Comparison of ENCODE assay signal across 13 mouse cellular contexts in genomic region chr17:71730655-71731054, GRCm38 (mm10). TPM values are rescaled to one million over a fixed set of nuclear protein-coding genes. Genes with fewer than 3 reads are reported as not detected.
DNase-seq lines count a peak whose midpoint lies in the region; ATAC-seq and TF ChIP-seq lines count a peak whose summit lies in the region.
"Had no signal": no experiment of that assay in that cellular context is flagged by ENCODE, and none has a peak within 500 bp of the region (broad histone marks: within the 10 kb centered on the region; RNA-seq: fewer than 3 reads in every experiment).

No protein-coding gene starts in this region.

- no peak overlapping the region for H3K4me3 ChIP-seq in kidney, embryonic 14.5 days (ENCODE audit: low read length)
- no peak overlapping the region for H3K4me3 ChIP-seq in heart, embryonic 13.5 days
- no peak overlapping the region for H3K4me3 ChIP-seq in lung, postnatal 0 days (ENCODE audit: low read depth, low read length)
- H3K4me3 ChIP-seq: forebrain, embryonic 10.5 days; hindbrain, embryonic 15.5 days; limb, embryonic 13.5 days had no signal

- no peaks in the 10 kb centered on the region for H3K36me3 ChIP-seq in kidney, embryonic 14.5 days (ENCODE audit: control insufficient read depth, insufficient read depth, low read length)
- H3K36me3 ChIP-seq in heart, embryonic 13.5 days: no peaks in the 10 kb centered on the region
- H3K36me3 ChIP-seq in lung, postnatal 0 days (ENCODE audit: insufficient read depth, low read length): no peaks in the 10 kb centered on the region
- H3K36me3 ChIP-seq: forebrain, embryonic 10.5 days; hindbrain, embryonic 15.5 days; limb, embryonic 13.5 days had no signal

- H3K4me1 ChIP-seq in kidney, embryonic 14.5 days (ENCODE audit: control insufficient read depth, insufficient read depth, low read length): no peaks in the 10 kb centered on the region
- H3K4me1 ChIP-seq in heart, embryonic 13.5 days: peaks cover 12% of the 10 kb centered on the region
- no peaks in the 10 kb centered on the region for H3K4me1 ChIP-seq in lung, postnatal 0 days (ENCODE audit: insufficient read depth, low read depth, low read length)
- H3K4me1 ChIP-seq: forebrain, embryonic 10.5 days; hindbrain, embryonic 15.5 days; limb, embryonic 13.5 days had no signal

- peak; percentile 99 for TF ChIP-seq EP300 in lung, postnatal 0 days (IDR thresholded peaks at IDR 0.05)

- WGBS in kidney, embryonic 14.5 days: 43% methylated on average over 2 of the region's 2 CpGs
- 38% methylated on average over 2 of the region's 2 CpGs for WGBS in heart, embryonic 13.5 days
- 43% methylated on average over 2 of the region's 2 CpGs for WGBS in lung, postnatal 0 days

- ATAC-seq in kidney, embryonic 14.5 days (ENCODE audit: low FRiP score, low TSS enrichment): peak; percentile 43; the same call in 1 of the 2 replicates
- ATAC-seq in heart, embryonic 13.5 days (ENCODE audit: extremely low read depth, insufficient number of reproducible peaks, low FRiP score, low TSS enrichment): no peak
- ATAC-seq in lung, postnatal 0 days: peak; percentile 98

- no peak for DNase-seq in kidney, postnatal 25 days
- DNase-seq in fat pad, adult 2 months (ENCODE audit: extremely low read depth, low read depth, low spot score): peak; percentile 99
- peak; percentile 92 for DNase-seq in lung, postnatal 0 days (ENCODE audit: low spot score)
- DNase-seq in ovary, adult 18-20 months (ENCODE audit: low spot score): no peak
- DNase-seq in spleen, adult 18-20 months: no peak
- no peak for DNase-seq in left cerebral cortex, postnatal 36 days (ENCODE audit: low spot score in 2 of 2)

- no peaks in the 10 kb centered on the region for H3K27me3 ChIP-seq in kidney, embryonic 14.5 days (ENCODE audit: control insufficient read depth, insufficient read depth, low read length)
- H3K27me3 ChIP-seq in heart, embryonic 13.5 days (replicated peaks): no peaks in the 10 kb centered on the region
- H3K27me3 ChIP-seq in lung, postnatal 0 days (replicated peaks; ENCODE audit: insufficient read depth, low read length): no peaks in the 10 kb centered on the region
- H3K27me3 ChIP-seq: hindbrain, embryonic 15.5 days; limb, embryonic 13.5 days had no signal

- H3K9me3 ChIP-seq in kidney, embryonic 14.5 days (ENCODE audit: control insufficient read depth, low read length): no peaks in the 10 kb centered on the region
- H3K9me3 ChIP-seq in heart, embryonic 13.5 days: no peaks in the 10 kb centered on the region
- no peaks in the 10 kb centered on the region for H3K9me3 ChIP-seq in lung, postnatal 0 days (ENCODE audit: low read length)
- H3K9me3 ChIP-seq: hindbrain, embryonic 15.5 days had no signal

- H3K4me2 ChIP-seq in kidney, embryonic 14.5 days (replicated peaks; ENCODE audit: low read depth, low read length): no peak overlapping the region
- H3K4me2 ChIP-seq in heart, embryonic 13.5 days: no peak overlapping the region
- no peak overlapping the region for H3K4me2 ChIP-seq in lung, postnatal 0 days (replicated peaks; ENCODE audit: low read depth, low read length)
- H3K4me2 ChIP-seq: hindbrain, embryonic 15.5 days; limb, embryonic 13.5 days had no signal

- no peak overlapping the region for H3K9ac ChIP-seq in kidney, embryonic 14.5 days (ENCODE audit: low read depth, low read length)
- no peak overlapping the region for H3K9ac ChIP-seq in heart, embryonic 13.5 days
- no peak overlapping the region for H3K9ac ChIP-seq in lung, postnatal 0 days (replicated peaks; ENCODE audit: low read depth)
- H3K9ac ChIP-seq: hindbrain, embryonic 15.5 days; limb, embryonic 13.5 days had no signal

- no peak overlapping the region for H3K27ac ChIP-seq in kidney, embryonic 14.5 days (ENCODE audit: low read depth, low read length)
- H3K27ac ChIP-seq in heart, embryonic 13.5 days (replicated peaks): 0 out of 2 replicates have a peak overlapping the region, but pooled peaks have one; percentile 12
- H3K27ac ChIP-seq in lung, postnatal 0 days (ENCODE audit: low read length): peak overlapping the region; percentile 51; the same call in 1 of the 2 replicates
- H3K27ac ChIP-seq: forebrain, embryonic 10.5 days; hindbrain, embryonic 15.5 days; limb, embryonic 13.5 days had no signal

- intact Hi-C loops in left cerebral cortex, postnatal 36 days (cut with DNase I): no loop called here

- TF ChIP-seq CTCF in lung, postnatal 0 days (IDR thresholded peaks at IDR 0.05): no peak

RNA-seq across cellular contexts. Expression of gene Pcare, which starts 22.0 kb away (rescaled TPM):
- not detected in 2 replicates for polyA plus RNA-seq in kidney, embryonic 14.5 days (2014; fragmentation: Nextera tagmentation; extraction: Ambion mirVana)
- polyA plus RNA-seq in heart, embryonic 13.5 days (2015; fragmentation: Nextera tagmentation; extraction: Ambion mirVana): not detected in 2 replicates
- polyA plus RNA-seq in lung, postnatal 0 days (2015; fragmentation: Nextera tagmentation; extraction: Ambion mirVana): not detected in 2 replicates
- total RNA-seq in left cerebral cortex, postnatal 36 days (2021): under 1 TPM; 0.35 to 0.41 TPM
- polyA plus RNA-seq: forebrain, embryonic 10.5 days; hindbrain, embryonic 15.5 days; limb, embryonic 13.5 days; neural tube, embryonic 14.5 days; spleen, adult 2 months had no signal

RNA-seq across cellular contexts. Expression of gene Clip4, which starts 37.6 kb away (rescaled TPM):
- polyA plus RNA-seq in kidney, embryonic 14.5 days (2014; fragmentation: Nextera tagmentation; extraction: Ambion mirVana): 6.7 and 7.4 TPM in 2 replicates
- 25.4 and 29.2 TPM in 2 replicates for polyA plus RNA-seq in heart, embryonic 13.5 days (2015; fragmentation: Nextera tagmentation; extraction: Ambion mirVana)
- 25.8 and 30.3 TPM in 2 replicates for polyA plus RNA-seq in lung, postnatal 0 days (2015; fragmentation: Nextera tagmentation; extraction: Ambion mirVana)
- 10 to 100 TPM; 61.6 to 72.6 TPM for total RNA-seq in left cerebral cortex, postnatal 36 days (2021)

RNA-seq across cellular contexts. Expression of gene Togaram2, which starts 57.6 kb away (rescaled TPM):
- polyA plus RNA-seq in kidney, embryonic 14.5 days (2014; fragmentation: Nextera tagmentation; extraction: Ambion mirVana): 0.27 and 0.32 TPM in 2 replicates
- polyA plus RNA-seq in heart, embryonic 13.5 days (2015; fragmentation: Nextera tagmentation; extraction: Ambion mirVana): 2.3 and 3.0 TPM in 2 replicates
- 6.3 and 9.1 TPM in 2 replicates for polyA plus RNA-seq in lung, postnatal 0 days (2015; fragmentation: Nextera tagmentation; extraction: Ambion mirVana)
- total RNA-seq in left cerebral cortex, postnatal 36 days (2021): 1 to 10 TPM; 1.1 to 5.5 TPM
- polyA plus RNA-seq: forebrain, embryonic 10.5 days had no signal

Comparison
In these comparisons a context has a peak if more than half of its experiments do, and no peak if none do; other contexts are left out.
1. DNase-seq: peak in fat pad, adult 2 months (single experiment) and lung, postnatal 0 days (single experiment); none in kidney, postnatal 25 days (0 of 2), ovary, adult 18-20 months (single experiment), spleen, adult 18-20 months (0 of 2) and left cerebral cortex, postnatal 36 days (0 of 2).